19 mouse cellular contexts compared by ENCODE assay signal in genomic region chr17:35557351-35557750, GRCm38 (mm10). TPM values are rescaled to one million over a fixed set of nuclear protein-coding genes. Genes with fewer than 3 reads are reported as not detected.
DNase-seq lines count a peak whose midpoint lies in the region; ATAC-seq and TF ChIP-seq lines count a peak whose summit lies in the region.
"Had no signal": no experiment of that assay in that cellular context is flagged by ENCODE, and none has a peak within 500 bp of the region (broad histone marks: within the 10 kb centered on the region; RNA-seq: fewer than 3 reads in every experiment).

No protein-coding gene starts in this region.

- ATAC-seq in intestine, embryonic 14.5 days (replicated peaks; ENCODE audit: low FRiP score, low TSS enrichment, low read depth) = 0 out of 2 replicates have a peak, but pooled peaks have one; percentile 36

- H3K9ac ChIP-seq in intestine, embryonic 14.5 days (ENCODE audit: low read length) = no peak overlapping the region
- H3K9ac ChIP-seq: embryonic facial prominence, embryonic 13.5 days; forebrain, embryonic 12.5 days; heart, embryonic 15.5 days; hindbrain, embryonic 13.5 days; lung, embryonic 14.5 days had no signal

- no peak for TF ChIP-seq CTCF in left cerebral cortex, adult 2 months (IDR thresholded peaks at IDR 0.05)

- no peak overlapping the region for H3K4me3 ChIP-seq in intestine, embryonic 14.5 days (ENCODE audit: low read depth, low read length)
- H3K4me3 ChIP-seq in left cerebral cortex, adult 2 months = no peak overlapping the region
- H3K4me3 ChIP-seq: embryonic facial prominence, embryonic 13.5 days; forebrain, embryonic 12.5 days; heart, embryonic 15.5 days; hindbrain, embryonic 13.5 days; megakaryocyte, embryonic 14.5 days had no signal

- no peaks in the 10 kb centered on the region for H3K36me3 ChIP-seq in intestine, embryonic 14.5 days (ENCODE audit: control insufficient read depth, insufficient read depth, low read length)
- H3K36me3 ChIP-seq: embryonic facial prominence, embryonic 13.5 days; forebrain, embryonic 12.5 days; heart, embryonic 15.5 days; hindbrain, embryonic 13.5 days had no signal

- peak; percentile 12 for DNase-seq in kidney, adult 9 months
- no peak for DNase-seq in kidney, postnatal 25 days
- peak; percentile 45 for DNase-seq in urinary bladder, postnatal 14 days (ENCODE audit: low spot score)
- DNase-seq in urinary bladder, postnatal 25 days (ENCODE audit: low spot score) = no peak
- DNase-seq in intestine, embryonic 14.5 days (ENCODE audit: low spot score) = no peak
- no peak for DNase-seq in testis, postnatal 14 days (ENCODE audit: low spot score)
- DNase-seq in left cerebral cortex, adult 2 months (ENCODE audit: extremely low spot score in 1 of 2, low spot score in 2 of 2) = no peak
- no peak for DNase-seq in neural tube, embryonic 10.5 days (ENCODE audit: extremely low spot score, low spot score)
- DNase-seq: cerebellum, adult 8-10 months; heart, adult 11 months had no signal

- WGBS in intestine, embryonic 14.5 days = 59% methylated on average over 9 of the region's 9 CpGs

- no peak overlapping the region for H3K4me2 ChIP-seq in intestine, embryonic 14.5 days (ENCODE audit: low read length)
- H3K4me2 ChIP-seq: embryonic facial prominence, embryonic 13.5 days; forebrain, embryonic 12.5 days; heart, embryonic 15.5 days; hindbrain, embryonic 13.5 days; lung, embryonic 14.5 days had no signal

- no peaks in the 10 kb centered on the region for H3K27me3 ChIP-seq in intestine, embryonic 14.5 days (replicated peaks; ENCODE audit: control insufficient read depth, insufficient read depth, low read length)
- H3K27me3 ChIP-seq: embryonic facial prominence, embryonic 13.5 days; forebrain, embryonic 12.5 days; heart, embryonic 15.5 days; hindbrain, embryonic 13.5 days had no signal

- H3K4me1 ChIP-seq in intestine, embryonic 14.5 days (replicated peaks; ENCODE audit: control insufficient read depth, insufficient read depth, low read length) = no peaks in the 10 kb centered on the region
- H3K4me1 ChIP-seq: forebrain, embryonic 12.5 days; hindbrain, embryonic 13.5 days; megakaryocyte, embryonic 14.5 days had no signal

- H3K9me3 ChIP-seq in intestine, embryonic 14.5 days (ENCODE audit: control insufficient read depth, low read length) = no peaks in the 10 kb centered on the region
- H3K9me3 ChIP-seq: embryonic facial prominence, embryonic 13.5 days; forebrain, embryonic 12.5 days; heart, embryonic 15.5 days; hindbrain, embryonic 13.5 days had no signal

- intact Hi-C loops in left cerebral cortex, adult 2 months (cut with DNase I) = no loop called here

- H3K27ac ChIP-seq in intestine, embryonic 14.5 days (ENCODE audit: low read depth) = no peak overlapping the region
- H3K27ac ChIP-seq in left cerebral cortex, adult 2 months = no peak overlapping the region
- H3K27ac ChIP-seq: embryonic facial prominence, embryonic 13.5 days; forebrain, embryonic 12.5 days; heart, embryonic 15.5 days; hindbrain, embryonic 13.5 days had no signal

RNA-seq across cellular contexts. Expression of gene Cdsn, which starts 5.4 kb away (rescaled TPM):
- 0.11 and 0.12 TPM in 2 replicates for polyA plus RNA-seq in intestine, embryonic 14.5 days (2014; fragmentation: Nextera tagmentation; extraction: Ambion mirVana)
- 1 to 10 TPM in 1 of 2 experiments, under 1 TPM in 1; 0.87 to 1.5 TPM for total RNA-seq in left cerebral cortex, adult 2 months (2021)
- total RNA-seq: neutrophil, adult 5-6 weeks had no signal
- polyA plus RNA-seq: embryonic facial prominence, embryonic 13.5 days; forebrain, embryonic 12.5 days had no signal

RNA-seq across cellular contexts. Expression of gene 2300002M23Rik, which starts 9.9 kb away (rescaled TPM):
- not detected in 2 replicates for polyA plus RNA-seq in intestine, embryonic 14.5 days (2014; fragmentation: Nextera tagmentation; extraction: Ambion mirVana)
- not detected for total RNA-seq in left cerebral cortex, adult 2 months (2021)
- total RNA-seq: layer of hippocampus, adult 18-20 months; neutrophil, adult 5-6 weeks had no signal
- polyA plus RNA-seq: cortical plate, adult 2 months; forebrain, embryonic 12.5 days; heart, embryonic 15.5 days; hindbrain, embryonic 13.5 days; lung, embryonic 14.5 days had no signal

RNA-seq across cellular contexts. Expression of gene Psors1c2, which starts 24.4 kb away (rescaled TPM):
- polyA plus RNA-seq in intestine, embryonic 14.5 days (2014; fragmentation: Nextera tagmentation; extraction: Ambion mirVana) = 0.36 and 0.66 TPM in 2 replicates
- total RNA-seq in left cerebral cortex, adult 2 months (2021) = 1 to 10 TPM; 1.3 TPM
- total RNA-seq: neutrophil, adult 5-6 weeks had no signal

RNA-seq across cellular contexts. Expression of gene Cchcr1, which starts 40.5 kb away (rescaled TPM):
- 13.6 and 15.9 TPM in 2 replicates for polyA plus RNA-seq in intestine, embryonic 14.5 days (2014; fragmentation: Nextera tagmentation; extraction: Ambion mirVana)
- 10 to 100 TPM; 14.5 to 17.1 TPM for total RNA-seq in left cerebral cortex, adult 2 months (2021)

RNA-seq across cellular contexts. Expression of gene Tcf19, which starts 40.7 kb away (rescaled TPM):
- 68.7 and 79.4 TPM in 2 replicates for polyA plus RNA-seq in intestine, embryonic 14.5 days (2014; fragmentation: Nextera tagmentation; extraction: Ambion mirVana)
- 10 to 100 TPM; 10.7 to 11.4 TPM for total RNA-seq in left cerebral cortex, adult 2 months (2021)

Comparison
In these comparisons a context has a peak if more than half of its experiments do, and no peak if none do; other contexts are left out.
1. DNase-seq: peak in kidney, adult 9 months (single experiment) and urinary bladder, postnatal 14 days (single experiment); none in kidney, postnatal 25 days (0 of 2), urinary bladder, postnatal 25 days (single experiment), intestine, embryonic 14.5 days (single experiment), testis, postnatal 14 days (single experiment), left cerebral cortex, adult 2 months (0 of 2) and neural tube, embryonic 10.5 days (single experiment).